Mouse (Mus musculus): Measurements from ENCODE around the gene Chrne. TPM values are rescaled to one million over a fixed set of nuclear protein-coding genes. Genes with fewer than 3 reads are reported as not detected.
A peak's percentile ranks its signal among the peaks of the same experiment; 100 is the strongest.

The Chrne gene
- polyA plus RNA-seq, 1 experiment: 0.99 TPM

DNA sequence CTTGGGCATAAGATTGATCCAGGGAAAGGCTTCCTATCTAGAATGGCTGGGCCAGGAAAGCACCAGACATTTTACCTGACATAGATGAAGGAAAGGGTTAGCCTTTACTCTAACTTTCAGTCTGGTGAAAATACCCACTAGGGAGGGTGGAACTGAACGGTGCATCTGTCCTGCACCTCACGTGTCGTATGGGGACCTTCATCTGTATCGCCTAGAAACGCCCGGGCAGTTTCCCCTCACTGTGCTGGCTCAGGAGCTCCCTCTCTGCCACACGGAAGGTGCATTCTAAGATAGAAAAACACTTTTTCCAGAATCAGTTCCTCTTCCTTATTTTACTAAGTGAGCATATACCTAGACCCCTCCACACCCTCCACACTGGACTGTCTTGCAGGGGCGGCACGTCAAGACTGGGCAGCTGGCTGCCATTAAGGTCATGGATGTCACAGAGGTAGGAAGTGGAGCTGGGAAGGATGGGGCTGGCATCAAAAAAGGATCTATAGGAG lies 20.5 kb downstream of the Chrne start:
- H3K36me3 ChIP-seq (ENCODE audit: control insufficient read depth, insufficient read depth, low read length): peaks cover 2% of the 10 kb centered on the region; the same call in 1 of the 2 replicates
- 65% methylated on average over 9 of the region's 9 CpGs for WGBS
- H3K4me3 ChIP-seq (ENCODE audit: extremely low read depth, insufficient read depth, insufficient read length): no peak overlapping the region

GRCm38 (mm10) chr11:70597301-70597700 lies 21.7 kb downstream of the Chrne start:
- peak overlapping the region; percentile 31 for H3K27ac ChIP-seq (ENCODE audit: insufficient read depth, low read length)
- H3K36me3 ChIP-seq (ENCODE audit: control insufficient read depth, insufficient read depth, low read length): peaks cover 2% of the 10 kb centered on the region; the same call in 1 of the 2 replicates
- peaks cover 19% of the 10 kb centered on the region; the same call in 1 of the 2 replicates for H3K4me1 ChIP-seq (ENCODE audit: control insufficient read depth, insufficient read depth, insufficient read length)
- WGBS: 38% methylated on average over 6 of the region's 6 CpGs
- H3K4me3 ChIP-seq (ENCODE audit: extremely low read depth, insufficient read depth, insufficient read length): no peak overlapping the region
- TF ChIP-seq POLR2A (IDR thresholded peaks at IDR 0.05; ENCODE audit: low read depth, low read length) (no peak), CTCF (IDR thresholded peaks at IDR 0.05; ENCODE audit: extremely low read depth, insufficient read depth, insufficient read length, insufficient replicate concordance) (no peak)
- H3K27me3 ChIP-seq (ENCODE audit: control insufficient read depth, insufficient read depth, low read length): no peaks in the 10 kb centered on the region
- no peak for DNase-seq (ENCODE audit: low read depth in 1 of 2, low spot score in 2 of 2)

More for the DNA sequence above, 20.5 kb downstream of the Chrne start:
- TF ChIP-seq POLR2A (IDR thresholded peaks at IDR 0.05; ENCODE audit: low read depth, low read length) (no peak), CTCF (IDR thresholded peaks at IDR 0.05; ENCODE audit: extremely low read depth, insufficient read depth, insufficient read length, insufficient replicate concordance) (no peak)
- H3K4me1 ChIP-seq (ENCODE audit: control insufficient read depth, insufficient read depth, insufficient read length): peaks cover 19% of the 10 kb centered on the region; the same call in 1 of the 2 replicates
- no peak overlapping the region for H3K27ac ChIP-seq (ENCODE audit: insufficient read depth, low read length)
- H3K27me3 ChIP-seq (ENCODE audit: control insufficient read depth, insufficient read depth, low read length): no peaks in the 10 kb centered on the region
- no peak for DNase-seq (ENCODE audit: low read depth in 1 of 2, low spot score in 2 of 2)

- WGBS: 74% methylated on average over 4 of the region's 4 CpGs
- TF ChIP-seq POLR2A (IDR thresholded peaks at IDR 0.05; ENCODE audit: low read depth, low read length): no peak
- no peak for TF ChIP-seq CTCF (IDR thresholded peaks at IDR 0.05; ENCODE audit: extremely low read depth, insufficient read depth, insufficient read length, insufficient replicate concordance)
- no peaks in the 10 kb centered on the region for H3K36me3 ChIP-seq (ENCODE audit: control insufficient read depth, insufficient read depth, low read length)
- no peak for DNase-seq (ENCODE audit: low read depth in 1 of 2, low spot score in 2 of 2)
- no peaks in the 10 kb centered on the region for H3K27me3 ChIP-seq (ENCODE audit: control insufficient read depth, insufficient read depth, low read length)
- H3K27ac ChIP-seq (ENCODE audit: insufficient read depth, low read length): peak overlapping the region; percentile 74
- H3K4me3 ChIP-seq (ENCODE audit: extremely low read depth, insufficient read depth, insufficient read length): no peak overlapping the region
- peaks cover 19% of the 10 kb centered on the region; the same call in 1 of the 2 replicates for H3K4me1 ChIP-seq (ENCODE audit: control insufficient read depth, insufficient read depth, insufficient read length)
Observed at GRCm38 (mm10) chr11:70596094-70596493, 22.9 kb downstream of the Chrne start.

GRCm38 (mm10) chr11:70595638-70596037 lies 23.4 kb downstream of the Chrne start:
- H3K4me1 ChIP-seq (ENCODE audit: control insufficient read depth, insufficient read depth, insufficient read length): peaks cover 19% of the 10 kb centered on the region; the same call in 1 of the 2 replicates
- WGBS: 48% methylated on average over 2 of the region's 2 CpGs
- H3K36me3 ChIP-seq (ENCODE audit: control insufficient read depth, insufficient read depth, low read length): no peaks in the 10 kb centered on the region
- no peak overlapping the region for H3K4me3 ChIP-seq (ENCODE audit: extremely low read depth, insufficient read depth, insufficient read length)
- DNase-seq (ENCODE audit: low read depth in 1 of 2, low spot score in 2 of 2): no peak
- no peak for TF ChIP-seq POLR2A (IDR thresholded peaks at IDR 0.05; ENCODE audit: low read depth, low read length)
- no peaks in the 10 kb centered on the region for H3K27me3 ChIP-seq (ENCODE audit: control insufficient read depth, insufficient read depth, low read length)
- peak overlapping the region; percentile 74 for H3K27ac ChIP-seq (ENCODE audit: insufficient read depth, low read length)

DNA sequence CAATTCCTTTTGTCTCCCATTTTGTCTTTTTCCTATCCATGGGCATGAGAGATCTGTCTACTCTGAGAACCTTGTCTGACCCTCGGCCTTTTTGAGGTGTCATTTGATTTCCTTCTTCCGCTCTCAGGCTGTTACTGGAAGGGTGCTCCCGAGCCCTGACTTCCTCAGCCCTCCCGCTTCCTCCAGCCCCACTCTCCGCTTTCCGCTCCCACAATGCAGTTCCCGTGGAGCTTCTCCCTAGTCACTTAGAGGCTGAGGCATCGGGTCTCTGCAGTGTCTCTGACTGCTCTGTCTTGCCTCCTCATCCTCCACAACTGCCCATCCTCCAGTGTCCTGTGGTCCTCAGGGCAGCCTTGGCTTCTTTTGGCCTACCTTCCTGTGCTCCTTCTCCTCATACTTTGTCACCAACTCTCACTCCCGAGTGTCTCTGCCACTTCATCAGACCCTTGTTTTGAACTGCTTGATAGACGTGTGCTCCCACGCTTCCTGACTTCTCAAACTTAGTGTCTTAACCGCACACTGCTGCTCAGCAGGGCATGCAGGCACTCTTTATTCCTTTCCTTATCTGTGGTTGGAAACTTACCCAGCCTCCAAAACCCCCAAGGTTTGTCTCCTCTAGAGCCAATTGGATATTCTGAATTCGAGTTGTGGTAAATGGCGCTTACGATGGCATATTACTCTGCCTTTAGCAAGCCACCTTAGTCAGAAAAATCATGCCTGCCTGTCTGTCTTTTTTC lies 24.6 kb downstream of the Chrne start:
- peak overlapping the region; percentile 52 for H3K27ac ChIP-seq (ENCODE audit: insufficient read depth, low read length)
- H3K4me3 ChIP-seq (ENCODE audit: extremely low read depth, insufficient read depth, insufficient read length): no peak overlapping the region
- no peaks in the 10 kb centered on the region for H3K36me3 ChIP-seq (ENCODE audit: control insufficient read depth, insufficient read depth, low read length)
- H3K4me1 ChIP-seq (ENCODE audit: control insufficient read depth, insufficient read depth, insufficient read length): peaks cover 19% of the 10 kb centered on the region; the same call in 1 of the 2 replicates
- DNase-seq (ENCODE audit: low read depth in 1 of 2, low spot score in 2 of 2): no peak
- 55% methylated on average over 15 of the region's 15 CpGs for WGBS
- TF ChIP-seq CTCF (IDR thresholded peaks at IDR 0.05; ENCODE audit: extremely low read depth, insufficient read depth, insufficient read length, insufficient replicate concordance): no peak
- TF ChIP-seq POLR2A (IDR thresholded peaks at IDR 0.05; ENCODE audit: low read depth, low read length): no peak
- no peaks in the 10 kb centered on the region for H3K27me3 ChIP-seq (ENCODE audit: control insufficient read depth, insufficient read depth, low read length)

DNA sequence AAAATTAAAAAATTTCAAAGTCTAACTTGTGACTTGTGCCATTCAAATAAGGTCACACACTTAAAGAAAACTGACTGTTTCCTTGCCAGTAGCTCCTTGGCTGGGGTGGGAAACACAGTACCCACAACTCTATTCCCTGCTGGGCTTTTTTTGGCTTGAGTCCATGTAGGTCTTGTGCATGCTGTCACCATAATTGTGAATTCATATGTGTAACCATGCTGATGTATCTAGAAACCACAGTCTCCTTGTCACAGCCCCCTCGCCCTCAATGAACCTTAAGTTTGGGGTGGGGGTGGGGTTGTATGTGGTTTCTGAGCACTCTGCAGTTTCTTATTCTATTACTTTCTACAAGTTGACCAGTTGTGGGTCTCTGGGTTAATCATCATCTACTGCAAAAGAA lies 27.3 kb downstream of the Chrne start:
- no peak for DNase-seq (ENCODE audit: low read depth in 1 of 2, low spot score in 2 of 2)

DNA sequence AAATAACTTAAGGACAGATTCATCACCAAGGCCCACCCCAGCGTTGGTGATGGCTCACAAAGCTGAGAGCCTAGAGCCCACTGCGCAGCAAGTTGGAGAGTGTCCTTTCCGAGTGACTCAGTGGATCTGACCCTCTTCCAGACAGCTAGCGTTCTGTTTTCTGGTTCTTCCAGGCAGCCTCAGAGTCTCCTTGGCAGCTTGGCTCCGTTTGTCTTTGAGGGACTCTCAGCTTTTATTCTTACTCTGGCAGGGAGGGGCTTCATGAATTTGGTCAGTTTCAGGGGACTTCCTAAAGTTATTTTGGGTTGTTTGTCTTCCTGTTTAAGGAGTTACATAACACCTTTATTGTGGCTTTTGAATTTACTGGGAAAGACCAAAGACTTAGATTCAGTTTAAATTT lies 32.1 kb downstream of the Chrne start:
- no peak for DNase-seq (ENCODE audit: low read depth in 1 of 2, low spot score in 2 of 2)
- Histone ChIP-seq H3K27me3 (ENCODE audit: control insufficient read depth, insufficient read depth, low read length) (no peaks in the 10 kb centered on the region), H3K36me3 (ENCODE audit: control insufficient read depth, insufficient read depth, low read length) (no peaks in the 10 kb centered on the region), H3K4me3 (ENCODE audit: extremely low read depth, insufficient read depth, insufficient read length) (no peak overlapping the region), H3K27ac (ENCODE audit: insufficient read depth, low read length) (0 out of 2 replicates have a peak overlapping the region, but pooled peaks have one; percentile 30), H3K4me1 (ENCODE audit: control insufficient read depth, insufficient read depth, insufficient read length) (peaks cover 5% of the 10 kb centered on the region; the same call in 1 of the 2 replicates)
- TF ChIP-seq CTCF (IDR thresholded peaks at IDR 0.05; ENCODE audit: extremely low read depth, insufficient read depth, insufficient read length, insufficient replicate concordance) (no peak), POLR2A (IDR thresholded peaks at IDR 0.05; ENCODE audit: low read depth, low read length) (no peak)
- WGBS: 56% methylated on average over 5 of the region's 5 CpGs

More for the DNA sequence above, 27.3 kb downstream of the Chrne start:
- Histone ChIP-seq H3K36me3 (ENCODE audit: control insufficient read depth, insufficient read depth, low read length) (no peaks in the 10 kb centered on the region), H3K27me3 (ENCODE audit: control insufficient read depth, insufficient read depth, low read length) (no peaks in the 10 kb centered on the region), H3K4me3 (ENCODE audit: extremely low read depth, insufficient read depth, insufficient read length) (no peak overlapping the region), H3K4me1 (ENCODE audit: control insufficient read depth, insufficient read depth, insufficient read length) (peaks cover 18% of the 10 kb centered on the region; the same call in 1 of the 2 replicates), H3K27ac (ENCODE audit: insufficient read depth, low read length) (no peak overlapping the region)
- 64% methylated on average over 1 of the region's 1 CpGs for WGBS
- TF ChIP-seq CTCF (IDR thresholded peaks at IDR 0.05; ENCODE audit: extremely low read depth, insufficient read depth, insufficient read length, insufficient replicate concordance) (no peak), POLR2A (IDR thresholded peaks at IDR 0.05; ENCODE audit: low read depth, low read length) (no peak)

Measured in spleen, adult 2 months (tissue).